Mouse (Mus musculus) gastrocnemius, postnatal 4 days (tissue): ENCODE measurements around the gene Vac14. TPM values are rescaled to one million over a fixed set of nuclear protein-coding genes. Genes with fewer than 3 reads are reported as not detected.
"Not testable (repeated sequence)": the region's sequence is repeated elsewhere in the genome, so short reads cannot be mapped to it uniquely, and the experiment has no call there.

Experiments used
- DNase-seq, 2 experiments: peaks; one replicate each; pipeline ENCODE4 v3.0.0; 2021 to 2022; ENCODE audit warnings: low spot score in 2 of 2, mixed read lengths in 2 of 2
- total RNA-seq, 2 experiments: library from RNA; stranded (reverse); gene quantifications; 2 replicates each; pipeline ENCODE4 v1.2.3; 2021

Vac14 gene
- total RNA-seq, 2 experiments from 2014 or later: 20.3 to 21.2 TPM

DNA sequence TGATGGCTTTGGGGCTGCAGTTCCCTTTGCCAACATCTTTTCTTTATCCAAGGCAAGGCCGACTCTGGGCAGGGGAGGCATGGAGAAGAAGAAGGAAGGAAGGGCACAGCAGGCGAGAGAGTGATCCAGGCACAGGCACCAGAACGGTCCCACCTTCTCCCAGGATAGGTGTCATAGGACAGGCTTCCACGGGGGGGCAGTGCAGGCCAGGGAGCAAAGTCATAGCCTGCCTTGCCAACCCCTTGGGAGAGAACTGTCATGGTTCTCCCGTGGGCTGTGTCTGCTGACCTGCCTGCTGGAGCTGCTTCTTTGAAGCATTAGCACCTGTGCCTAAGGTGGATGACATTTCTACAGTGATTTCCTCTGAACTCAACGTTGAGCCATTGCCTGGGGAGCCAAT is 27.7 kb downstream of the Vac14 start:
- peak; percentile 76 to 82 for DNase-seq

DNA sequence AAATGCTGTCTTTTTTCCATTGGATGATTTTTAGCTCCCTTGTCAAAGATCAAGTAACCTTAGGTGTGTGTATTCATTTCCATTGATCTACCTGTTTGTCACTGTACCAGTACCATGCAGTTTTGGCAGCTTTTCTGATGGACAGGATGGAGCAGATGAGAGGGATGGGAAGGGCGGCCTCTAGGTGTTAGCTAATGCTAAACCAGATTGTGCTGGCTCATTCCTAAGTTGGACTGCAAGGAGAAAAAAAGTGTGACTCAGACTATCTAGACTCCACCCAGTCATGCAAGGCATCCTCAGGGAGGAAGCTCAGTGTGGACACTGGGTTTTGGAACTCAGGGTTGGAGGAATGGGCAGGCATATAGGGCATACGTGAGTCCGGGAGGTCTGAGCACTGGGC is 30.2 kb downstream of the Vac14 start:
- DNase-seq: no peak

- no peak for DNase-seq
Measured at GRCm38 (mm10) chr8:110649286-110649685, 30.9 kb downstream of the Vac14 start.

DNA sequence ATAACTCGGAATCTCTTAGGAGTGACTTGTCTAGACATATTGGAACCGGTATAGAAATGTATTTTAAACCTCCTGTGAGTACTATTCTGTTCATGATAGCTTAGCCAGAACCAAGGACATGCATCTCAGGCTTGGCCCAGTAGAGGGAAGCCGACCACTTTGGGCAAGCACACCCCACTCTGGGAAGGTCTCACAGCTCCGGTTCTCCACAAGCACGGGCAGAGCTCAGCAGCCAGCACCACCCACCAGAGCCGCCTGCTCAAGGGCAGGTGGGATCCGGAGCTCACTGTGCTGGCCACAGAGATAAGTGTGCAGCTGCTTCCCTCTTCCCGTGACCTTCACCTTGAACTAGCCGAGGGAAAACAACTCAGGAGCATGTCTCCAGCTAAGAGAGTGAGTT is 32.5 kb downstream of the Vac14 start:
- no peak for DNase-seq

GRCm38 (mm10) chr8:110651847-110652246 is 33.5 kb downstream of the Vac14 start:
- no peak for DNase-seq

DNA sequence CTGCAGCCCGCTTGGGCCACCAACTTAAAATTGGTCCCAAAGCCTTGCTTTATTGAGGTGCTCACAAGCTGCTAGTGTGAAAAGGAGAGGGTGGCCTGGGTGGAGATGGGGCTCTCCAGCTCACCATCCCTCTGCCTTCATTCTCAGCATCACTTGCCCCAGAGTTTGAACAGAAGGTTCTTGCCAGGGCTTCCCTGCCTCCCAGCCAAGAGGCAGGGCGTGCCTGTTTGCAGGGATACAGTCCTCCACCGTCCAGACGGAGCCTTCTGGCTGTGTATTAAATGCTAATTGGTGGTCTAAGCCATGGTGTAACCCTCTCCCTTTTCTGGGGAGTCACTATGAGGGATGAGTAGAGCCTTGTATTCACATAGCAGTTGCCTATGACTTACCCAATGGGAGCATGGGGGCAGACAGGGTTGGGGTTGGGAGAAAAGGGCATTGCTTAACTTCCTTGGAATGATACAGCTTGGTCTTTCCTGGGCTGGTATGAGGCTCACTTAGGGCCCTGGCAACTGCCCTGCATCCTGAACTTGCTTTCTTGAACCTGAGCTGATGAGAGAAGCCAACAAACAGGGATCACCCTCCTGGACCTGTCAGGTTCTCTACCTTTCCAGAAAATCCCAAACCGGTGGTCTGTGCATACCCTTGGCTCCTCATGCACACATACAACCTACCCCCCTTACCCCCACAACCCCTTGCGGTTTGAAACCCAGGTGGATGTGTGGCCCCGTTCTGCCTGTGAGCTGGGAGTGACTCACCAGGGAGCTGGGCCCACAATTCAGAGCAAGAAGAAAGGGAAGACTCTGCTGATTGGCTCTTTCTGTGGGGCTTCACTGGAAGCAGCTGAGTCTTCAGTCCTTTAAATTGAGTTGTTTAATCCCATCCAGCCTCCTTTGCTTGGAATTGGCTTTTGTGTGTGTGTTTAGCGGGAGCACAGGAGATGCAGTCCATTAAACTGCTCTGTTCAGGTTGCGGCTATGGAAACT is 36.0 kb downstream of the Vac14 start:
- no peak for DNase-seq

GRCm38 (mm10) chr8:110655827-110656226 is 37.4 kb downstream of the Vac14 start:
- DNase-seq: no peak

DNA sequence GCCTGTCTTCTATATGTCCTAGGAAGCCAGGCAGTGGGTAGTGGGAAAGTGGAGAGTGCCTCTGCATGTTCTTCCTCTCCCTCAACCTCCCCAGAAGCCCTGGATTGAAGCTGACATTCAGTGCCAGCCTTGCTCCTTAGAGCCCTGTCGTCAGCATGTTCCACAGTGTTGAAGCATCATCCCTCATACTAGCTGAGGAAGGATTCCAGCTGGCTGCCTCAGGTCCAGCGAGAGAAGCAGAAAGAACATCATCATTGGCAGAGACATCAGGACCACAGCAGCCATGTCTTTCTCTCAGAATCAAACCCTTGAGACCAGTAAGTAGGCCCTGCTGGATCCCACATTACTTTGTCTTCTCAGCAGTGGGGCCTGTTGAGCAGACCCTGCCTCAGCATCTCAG is 39.3 kb downstream of the Vac14 start:
- no peak for DNase-seq

- no peak for DNase-seq
Measured at GRCm38 (mm10) chr8:110660121-110660520, 41.7 kb downstream of the Vac14 start.

- no peak for DNase-seq
Measured at GRCm38 (mm10) chr8:110662545-110662944, 44.2 kb downstream of the Vac14 start.

GRCm38 (mm10) chr8:110663015-110663742 is 44.8 kb downstream of the Vac14 start:
- no peak for DNase-seq

DNA sequence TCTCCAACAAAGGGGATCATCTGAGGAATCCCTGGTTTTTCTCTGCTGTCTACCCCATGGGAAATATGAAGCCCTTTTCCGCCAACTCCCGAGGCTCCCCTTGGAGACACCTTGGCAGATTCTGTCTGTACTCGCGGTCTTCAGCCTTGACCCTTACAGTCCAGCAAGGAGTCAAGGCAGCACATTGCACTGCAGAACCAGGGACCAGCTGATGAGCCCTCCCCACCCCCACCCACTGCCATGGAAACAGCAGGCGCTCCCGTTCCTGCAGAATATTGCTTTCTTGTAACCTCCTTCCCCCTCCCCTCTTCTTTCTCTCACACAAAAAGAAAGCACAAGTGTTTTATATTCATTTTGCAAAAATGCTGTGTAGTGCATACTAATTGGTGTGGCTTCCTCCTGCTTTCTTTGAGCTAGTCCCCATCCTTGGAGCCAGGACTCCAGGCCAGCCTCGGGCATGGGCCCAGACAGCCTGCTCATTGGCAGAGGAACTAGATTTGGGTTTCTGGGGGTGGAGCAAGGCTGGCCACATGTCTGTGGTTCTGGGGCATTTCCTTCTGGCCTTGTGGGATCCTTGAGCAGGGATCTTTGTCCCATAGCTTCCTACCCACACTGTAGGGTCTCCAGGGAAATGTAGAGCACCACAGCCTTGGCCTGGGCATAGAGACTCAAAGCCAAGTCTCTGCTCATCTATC is 46.0 kb downstream of the Vac14 start:
- peak in 1 of 2 experiments; percentile 51 for DNase-seq

DNA sequence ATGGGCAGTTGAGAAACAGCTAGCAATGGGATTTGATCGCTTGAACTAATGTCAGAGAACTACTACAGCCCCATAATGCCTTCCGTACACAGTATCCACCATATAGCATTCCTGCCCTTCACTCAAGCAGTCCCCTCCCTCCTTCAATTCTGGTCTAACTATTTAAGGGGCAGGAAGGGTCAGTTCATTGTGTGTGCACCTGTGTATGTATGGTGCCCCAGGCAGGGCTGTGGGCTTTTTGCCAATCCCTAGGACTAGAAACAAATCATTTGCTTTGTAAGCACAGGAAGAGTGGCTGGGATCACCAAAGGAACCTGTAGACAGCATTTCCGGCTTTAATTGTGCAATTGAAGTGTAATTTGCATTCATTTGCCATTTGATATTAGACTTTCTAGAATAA is 46.6 kb downstream of the Vac14 start:
- no peak for DNase-seq

DNA sequence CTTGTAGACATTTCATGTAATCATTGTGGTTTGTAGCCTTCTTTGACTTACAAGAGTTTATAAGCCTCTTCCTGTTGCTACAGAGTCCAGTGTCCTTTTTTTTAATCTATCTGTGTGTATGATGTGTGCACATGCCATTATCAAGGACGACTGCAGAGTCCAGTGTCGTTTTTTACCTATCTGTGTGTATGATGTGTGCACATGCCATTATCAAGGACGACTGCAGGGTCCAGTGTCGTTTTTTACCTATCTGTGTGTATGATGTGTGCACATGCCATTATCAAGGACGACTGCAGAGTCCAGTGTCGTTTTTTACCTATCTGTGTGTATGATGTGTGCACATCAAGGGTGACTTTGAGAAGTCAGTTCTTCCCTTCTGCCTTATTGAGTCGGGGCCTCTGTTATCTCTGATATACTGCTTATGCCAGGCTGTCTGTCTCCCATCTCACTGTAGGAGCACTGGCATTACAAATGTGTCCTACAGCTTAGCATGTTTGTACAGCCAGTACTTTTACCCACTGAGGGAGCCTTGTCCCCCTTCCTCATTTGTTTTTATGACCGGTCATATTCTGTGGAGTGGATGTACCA is 49.3 kb downstream of the Vac14 start:
- DNase-seq: not testable (repeated sequence)

GRCm38 (mm10) chr8:110669932-110670628 is 51.7 kb downstream of the Vac14 start:
- DNase-seq: no peak

DNA sequence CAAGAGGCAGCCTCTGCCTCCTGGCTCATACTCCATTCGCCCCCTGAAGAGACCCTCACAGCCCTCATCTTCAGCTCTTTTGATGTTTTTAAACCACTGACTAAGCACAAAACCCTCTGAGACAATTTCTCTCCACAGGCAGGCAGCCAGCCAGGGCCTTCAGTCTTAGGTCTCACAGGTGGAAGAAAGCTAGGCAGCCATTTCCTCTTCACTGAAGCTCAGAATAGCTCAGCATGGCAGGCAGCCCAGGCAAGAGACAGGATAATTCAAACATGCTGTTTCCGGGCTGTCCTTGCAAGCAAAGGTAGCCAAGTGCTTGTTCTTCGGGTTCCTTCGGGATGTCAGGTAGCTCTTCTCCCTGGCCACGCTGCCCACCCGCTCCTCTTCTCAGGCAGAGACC is 52.9 kb downstream of the Vac14 start:
- peak in 1 of 2 experiments; percentile 29 for DNase-seq

DNA sequence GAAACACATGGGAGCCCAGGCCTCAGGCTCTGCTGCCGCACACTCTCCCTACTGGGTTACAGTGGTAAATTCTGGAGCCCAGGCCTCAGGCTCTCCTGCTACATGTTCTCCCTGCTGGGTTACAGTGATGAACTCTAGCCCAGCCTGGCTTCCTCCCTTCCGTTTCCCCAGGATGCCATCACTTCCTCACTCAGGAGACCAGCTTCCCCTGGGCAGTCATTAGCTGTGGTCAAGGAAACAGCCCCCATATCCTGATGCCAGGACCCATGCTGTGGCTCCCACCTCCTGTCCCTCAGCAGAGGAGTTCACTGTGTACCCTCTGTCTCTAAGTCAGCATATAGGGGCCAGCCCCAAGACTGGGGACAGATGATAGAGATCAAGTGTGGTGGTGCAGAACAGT is 53.7 kb downstream of the Vac14 start:
- no peak for DNase-seq

GRCm38 (mm10) chr8:110673168-110673567 is 54.8 kb downstream of the Vac14 start:
- DNase-seq: no peak

DNA sequence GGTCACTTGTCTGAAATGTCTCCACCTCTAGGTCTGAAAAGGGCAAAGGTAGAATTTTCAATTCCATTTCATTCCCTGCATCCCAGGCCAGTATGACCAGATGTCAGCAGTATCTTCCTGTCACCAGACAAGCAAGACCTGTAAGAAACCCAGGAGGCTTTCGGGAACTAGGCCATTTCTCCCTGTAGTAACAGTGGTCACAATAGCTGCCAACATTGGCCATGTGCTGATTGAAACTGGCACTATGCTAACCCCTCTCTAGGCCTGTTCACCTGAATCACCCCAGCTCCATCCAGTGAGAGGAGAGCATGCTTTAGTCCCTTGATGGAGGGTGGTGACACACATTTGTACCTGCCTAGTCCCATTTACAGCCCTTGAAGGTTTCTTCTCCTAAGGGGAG is 56.2 kb downstream of the Vac14 start:
- no peak for DNase-seq

DNA sequence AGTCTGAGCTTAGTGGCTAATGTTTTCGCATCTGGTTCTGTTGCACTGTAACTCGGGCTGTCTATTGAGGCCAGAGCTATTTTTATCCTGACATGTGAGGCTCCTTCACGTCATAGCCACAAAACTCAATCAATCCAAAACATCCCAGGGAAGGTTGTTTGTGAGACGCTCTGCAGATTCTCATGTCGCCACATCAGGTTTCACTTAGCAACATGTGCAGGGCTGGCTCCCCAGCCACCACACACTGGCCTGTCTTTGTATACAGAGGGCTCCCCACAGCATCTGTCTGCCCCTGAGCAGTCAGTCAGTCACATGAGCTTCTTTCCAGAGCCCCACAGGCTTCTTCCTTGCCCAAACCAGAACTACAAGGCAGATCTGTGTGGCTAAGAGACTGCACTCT is 58.3 kb downstream of the Vac14 start:
- no peak for DNase-seq
